Mouse (Mus musculus) embryo, embryonic 10 days (tissue): ENCODE measurements around the gene Crtc1.

Source experiments
- DNase-seq: peaks from one replicate; pipeline ENCODE4 v3.0.0-alpha.2; 2015; ENCODE audit warnings: low spot score

The Crtc1 gene

GRCm38 (mm10) chr8:70383287-70383686, 56.1 kb downstream of the Crtc1 start:
- peak; percentile 56 for DNase-seq

GRCm38 (mm10) chr8:70380069-70380468, 59.3 kb downstream of the Crtc1 start:
- DNase-seq, result no peak

GRCm38 (mm10) chr8:70377049-70377448, 62.3 kb downstream of the Crtc1 start:
- no peak for DNase-seq

- no peak for DNase-seq
These were observed 63.1 kb downstream of the Crtc1 start for GRCm38 (mm10) chr8:70376275-70376741.

- DNase-seq, result no peak
These were observed 64.0 kb downstream of the Crtc1 start for GRCm38 (mm10) chr8:70375212-70375859.

GRCm38 (mm10) chr8:70374318-70374927, 65.0 kb downstream of the Crtc1 start:
- peak; percentile 71 for DNase-seq

GRCm38 (mm10) chr8:70373397-70374317, 65.7 kb downstream of the Crtc1 start, which contains the start of gene Comp:
Gene Comp, plus strand, starts transcription at chr8:70373558.
- DNase-seq, result no peak

GRCm38 (mm10) chr8:70371951-70372350, 67.4 kb downstream of the Crtc1 start:
- DNase-seq, result no peak

GRCm38 (mm10) chr8:70370476-70370875, 68.9 kb downstream of the Crtc1 start:
- no peak for DNase-seq

- no peak for DNase-seq
These were observed 72.8 kb downstream of the Crtc1 start for GRCm38 (mm10) chr8:70366588-70366987.

GRCm38 (mm10) chr8:70364066-70364465, 75.3 kb downstream of the Crtc1 start:
- DNase-seq, result peak; percentile 61

GRCm38 (mm10) chr8:70361484-70362032, 77.8 kb downstream of the Crtc1 start:
- DNase-seq, result no peak

- no peak for DNase-seq
These were observed 78.6 kb downstream of the Crtc1 start for GRCm38 (mm10) chr8:70360769-70361168.

GRCm38 (mm10) chr8:70359411-70359810, 80.0 kb downstream of the Crtc1 start:
- no peak for DNase-seq

GRCm38 (mm10) chr8:70356111-70356510, 83.3 kb downstream of the Crtc1 start:
- no peak for DNase-seq

GRCm38 (mm10) chr8:70354004-70354403, 85.4 kb downstream of the Crtc1 start:
- no peak for DNase-seq

- peak; percentile 99 for DNase-seq
These were observed 86.1 kb downstream of the Crtc1 start, which contains the start of gene Upf1 for GRCm38 (mm10) chr8:70353194-70353817. Gene Upf1, minus strand, starts transcription at chr8:70353278.

- DNase-seq, result no peak
These were observed 86.7 kb downstream of the Crtc1 start for GRCm38 (mm10) chr8:70352657-70353151.

- no peak for DNase-seq
These were observed 87.4 kb downstream of the Crtc1 start for GRCm38 (mm10) chr8:70352000-70352384.

- no peak for DNase-seq
These were observed 88.1 kb downstream of the Crtc1 start for GRCm38 (mm10) chr8:70351035-70351999.
